ENCODE assay signal across 9 mouse cellular contexts in genomic region chr16:89944050-89944449, GRCm38 (mm10).
DNase-seq lines count a peak whose midpoint lies in the region; ATAC-seq lines count a peak whose summit lies in the region.
"Had no signal": no experiment of that assay in that cellular context is flagged by ENCODE, and none has a peak within 500 bp of the region (broad histone marks: within the 10 kb centered on the region; RNA-seq: fewer than 3 reads in every experiment).

No protein-coding gene starts in this region.

- 10% methylated on average over 6 of the region's 6 CpGs for WGBS in forebrain, embryonic 16.5 days
- 5% methylated on average over 6 of the region's 6 CpGs for WGBS in midbrain, embryonic 11.5 days

- H3K4me2 ChIP-seq in forebrain, embryonic 16.5 days (ENCODE audit: low read length), result no peak overlapping the region
- H3K4me2 ChIP-seq in midbrain, embryonic 11.5 days, result peak overlapping the region; percentile 32

- H3K4me3 ChIP-seq in forebrain, embryonic 16.5 days (replicated peaks; ENCODE audit: low read length), result no peak overlapping the region
- no peak overlapping the region for H3K4me3 ChIP-seq in midbrain, embryonic 11.5 days (ENCODE audit: low read depth, low read length)

- no peaks in the 10 kb centered on the region for H3K27me3 ChIP-seq in forebrain, embryonic 16.5 days (replicated peaks; ENCODE audit: control insufficient read depth, insufficient read depth, low read length)
- no peaks in the 10 kb centered on the region for H3K27me3 ChIP-seq in midbrain, embryonic 11.5 days (ENCODE audit: control insufficient read depth, insufficient read depth, low read length)

- ATAC-seq in frontal cortex, adult (ENCODE audit: low TSS enrichment), result peak; percentile 31; the same call in 1 of the 2 replicates
- ATAC-seq in forebrain, embryonic 16.5 days, result peak; percentile 35
- ATAC-seq in midbrain, embryonic 11.5 days (ENCODE audit: low FRiP score), result peak; percentile 89

- no peak overlapping the region for H3K27ac ChIP-seq in forebrain, embryonic 16.5 days (ENCODE audit: low read length)
- H3K27ac ChIP-seq in midbrain, embryonic 11.5 days (ENCODE audit: low read depth, low read length), result peak overlapping the region; percentile 59

- no peaks in the 10 kb centered on the region for H3K9me3 ChIP-seq in forebrain, embryonic 16.5 days (ENCODE audit: control insufficient read depth, low read length)
- H3K9me3 ChIP-seq in midbrain, embryonic 11.5 days (ENCODE audit: control insufficient read depth, low read length), result no peaks in the 10 kb centered on the region; the same call in 1 of the 2 replicates

- peaks cover 17% of the 10 kb centered on the region for H3K4me1 ChIP-seq in forebrain, embryonic 16.5 days (replicated peaks; ENCODE audit: control insufficient read depth, insufficient read depth, low read length)
- H3K4me1 ChIP-seq in midbrain, embryonic 11.5 days (ENCODE audit: control insufficient read depth, insufficient read depth, low read length), result peaks cover 35% of the 10 kb centered on the region

- no peak for DNase-seq in frontal cortex, postnatal 14 days (ENCODE audit: low spot score in 2 of 2)
- DNase-seq in Muller cell, postnatal 12 days (ENCODE audit: inconsistent ontology term), result peak; percentile 57
- DNase-seq in midbrain, embryonic 11.5 days (ENCODE audit: low spot score, missing footprints), result peak; percentile 96
- DNase-seq in left cerebral cortex, adult 8-10 months (ENCODE audit: low spot score in 2 of 2), result no peak
- DNase-seq in cerebellum, adult 9-10 months, result no peak
- no peak for DNase-seq in layer of hippocampus, postnatal 10 days (ENCODE audit: low spot score in 2 of 2)
- DNase-seq: liver had no signal

- H3K9ac ChIP-seq in forebrain, embryonic 16.5 days (replicated peaks; ENCODE audit: low read depth, low read length), result 0 out of 2 replicates have a peak overlapping the region, but pooled peaks have one; percentile 11
- peak overlapping the region; percentile 47 for H3K9ac ChIP-seq in midbrain, embryonic 11.5 days (ENCODE audit: low read length)

- no peaks in the 10 kb centered on the region for H3K36me3 ChIP-seq in forebrain, embryonic 16.5 days (ENCODE audit: control insufficient read depth, insufficient read depth)
- no peaks in the 10 kb centered on the region for H3K36me3 ChIP-seq in midbrain, embryonic 11.5 days (ENCODE audit: control insufficient read depth, insufficient read depth, low read length)

Comparison
In these comparisons a context has a peak if more than half of its experiments do, and no peak if none do; other contexts are left out.
1. ATAC-seq: peak in every context shown above with its lines; median percentile 89 in midbrain, embryonic 11.5 days; 35 in forebrain, embryonic 16.5 days; 31 in frontal cortex, adult.
2. DNase-seq: peak in Muller cell, postnatal 12 days (single experiment) and midbrain, embryonic 11.5 days (single experiment); none in frontal cortex, postnatal 14 days (0 of 2), left cerebral cortex, adult 8-10 months (0 of 2), cerebellum, adult 9-10 months (single experiment) and layer of hippocampus, postnatal 10 days (0 of 2).